ENCODE assay signal across 9 mouse cellular contexts in the genomic region with DNA sequence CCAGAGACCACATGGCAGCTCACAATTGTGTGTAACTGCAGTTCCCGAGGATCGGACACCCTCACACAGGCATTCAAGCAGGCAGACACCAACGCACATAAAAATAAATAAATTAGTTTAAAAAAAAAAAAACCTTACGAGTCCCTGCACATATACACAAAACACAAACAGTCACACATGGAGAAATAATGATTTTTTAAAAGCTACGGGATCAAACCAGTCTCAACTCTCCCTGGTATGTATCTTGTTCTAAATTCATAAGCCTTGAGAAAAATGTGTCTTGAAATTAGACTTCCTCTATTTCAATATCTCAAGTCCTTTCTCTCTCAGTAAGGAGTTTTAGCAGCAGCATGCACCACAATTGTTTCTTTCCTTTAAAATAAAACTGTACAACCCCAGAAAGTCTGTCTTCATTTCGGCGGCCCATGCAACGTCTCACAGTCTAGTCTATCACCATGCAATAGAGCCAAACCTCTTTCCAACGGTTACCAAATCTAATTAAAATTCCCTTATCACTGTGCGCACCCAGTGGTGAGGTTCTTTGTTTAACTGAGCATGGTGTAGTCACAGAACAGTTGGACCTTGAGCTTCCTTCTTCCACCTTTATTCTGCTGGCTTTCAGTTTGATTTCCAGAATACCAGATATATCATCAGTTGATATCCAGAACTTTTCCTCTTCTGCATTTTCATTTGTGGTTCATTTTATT.
DNase-seq lines count a peak whose midpoint lies in the region; ATAC-seq and TF ChIP-seq lines count a peak whose summit lies in the region.
"Had no signal": no experiment of that assay in that cellular context is flagged by ENCODE, and none has a peak within 500 bp of the region (broad histone marks: within the 10 kb centered on the region; RNA-seq: fewer than 3 reads in every experiment).

No protein-coding gene starts in this region.

- TF ChIP-seq RAD21 in CH12.LX (IDR thresholded peaks at IDR 0.05; ENCODE audit: low read depth, low read length): no peak

- TF ChIP-seq POLR2A in CH12.LX (IDR thresholded peaks at IDR 0.05; ENCODE audit: low read depth, low read length): no peak
- no peak for TF ChIP-seq POLR2A in bone marrow macrophage, adult 2 months (IDR thresholded peaks at IDR 0.05; ENCODE audit: borderline replicate concordance, low read depth, low read length)

- no peak overlapping the region for H3K9ac ChIP-seq in CH12.LX (ENCODE audit: insufficient read depth, low read depth)
- H3K9ac ChIP-seq in hindbrain, embryonic 14.5 days: no peak overlapping the region

- peaks cover 0 to 7% of the 10 kb centered on the region in 2 experiments; a peak in 2 of 4 replicates for H3K4me1 ChIP-seq in CH12.LX (ENCODE audit: control insufficient read depth in 1 of 2, insufficient read depth in 2 of 2)
- H3K4me1 ChIP-seq in bone marrow macrophage, adult 2 months (ENCODE audit: control insufficient read depth, insufficient read depth, low read length): peaks cover 5% of the 10 kb centered on the region
- peaks cover 12% of the 10 kb centered on the region for H3K4me1 ChIP-seq in hindbrain, embryonic 14.5 days (replicated peaks; ENCODE audit: control insufficient read depth, insufficient read depth, low read length)

- no peak for DNase-seq in CH12.LX (ENCODE audit: extremely low read depth)
- DNase-seq in hindbrain, embryonic 14.5 days (ENCODE audit: low spot score): no peak
- no peak for DNase-seq in kidney, postnatal 25 days
- DNase-seq in adrenal gland, postnatal 36 days: no peak
- no peak for DNase-seq in embryo, embryonic 10.5 days (ENCODE audit: low spot score)
- DNase-seq: kidney, adult 9 months had no signal

- H3K27ac ChIP-seq in CH12.LX (ENCODE audit: insufficient read depth, low read depth) (no peak overlapping the region), macrophage (no peak overlapping the region)
- peak overlapping the region; percentile 5; the same call in 1 of the 2 replicates for H3K27ac ChIP-seq in bone marrow macrophage, adult 2 months (ENCODE audit: insufficient read depth, low read depth, low read length)
- no peak overlapping the region for H3K27ac ChIP-seq in hindbrain, embryonic 14.5 days

- H3K79me2 ChIP-seq in CH12.LX (replicated peaks; ENCODE audit: control insufficient read depth, extremely low read depth, insufficient read depth, poor library complexity, severe bottlenecking): no peaks in the 10 kb centered on the region
- no peaks in the 10 kb centered on the region for H3K79me2 ChIP-seq in macrophage (ENCODE audit: inconsistent target)

- 56% methylated on average over 10 of the region's 10 CpGs for WGBS in hindbrain, embryonic 14.5 days
- 29% methylated on average over 10 of the region's 10 CpGs for WGBS in macrophage (ENCODE audit: missing documents)

- H3K36me3 ChIP-seq in CH12.LX (replicated peaks in 1 of 2; ENCODE audit: control insufficient read depth in 1 of 2, insufficient read depth in 1 of 2, low read length in 1 of 2) (no peaks in the 10 kb centered on the region), macrophage (ENCODE audit: inconsistent target) (no peaks in the 10 kb centered on the region)
- no peaks in the 10 kb centered on the region for H3K36me3 ChIP-seq in hindbrain, embryonic 14.5 days (replicated peaks; ENCODE audit: control insufficient read depth, insufficient read depth)

- TF ChIP-seq EP300 in CH12.LX (IDR thresholded peaks at IDR 0.05; ENCODE audit: low read length): no peak

- peak; percentile 47; the same call in 1 of the 2 replicates for ATAC-seq in hindbrain, embryonic 14.5 days (ENCODE audit: low FRiP score)

- peak overlapping the region; percentile 69; the same call in 1 of the 2 replicates for H3K4me2 ChIP-seq in CH12.LX (ENCODE audit: insufficient read depth, low read depth, poor library complexity, severe bottlenecking)
- peak overlapping the region; percentile 27; the same call in 1 of the 2 replicates for H3K4me2 ChIP-seq in hindbrain, embryonic 14.5 days (replicated peaks)

- in situ Hi-C loops in CH12.LX (cut with MboI; ENCODE audit: low pct_ligation_motif_present, low pct_unique_long_range_greater_than_20kb, low sequenced_read_pairs): no loop called here

- no peaks in the 10 kb centered on the region for H3K27me3 ChIP-seq in CH12.LX (replicated peaks)
- no peaks in the 10 kb centered on the region for H3K27me3 ChIP-seq in hindbrain, embryonic 14.5 days (ENCODE audit: control insufficient read depth, insufficient read depth, low read length)

- dilution Hi-C loops in CH12.LX (cut with MboI; ENCODE audit: extremely low pct_ligation_motif_present, extremely low pct_unique_long_range_greater_than_20kb, low sequenced_read_pairs): no loop called here

- no peaks in the 10 kb centered on the region for H3K9me3 ChIP-seq in CH12.LX (replicated peaks; ENCODE audit: low read length)
- no peaks in the 10 kb centered on the region for H3K9me3 ChIP-seq in hindbrain, embryonic 14.5 days (ENCODE audit: control insufficient read depth, low read length)

- TF ChIP-seq CTCF in CH12.LX (conservative IDR thresholded peaks at IDR 0.05 in 1 of 2, IDR thresholded peaks at IDR 0.05 in 1 of 2; ENCODE audit: low read depth in 2 of 2, low read length in 2 of 2): no peak
- TF ChIP-seq CTCF in bone marrow macrophage, adult 2 months (IDR thresholded peaks at IDR 0.05; ENCODE audit: low read depth, low read length): no peak

- H3K4me3 ChIP-seq in CH12.LX (replicated peaks in 1 of 3; ENCODE audit: low read depth in 2 of 3, low read length in 2 of 3, poor library complexity in 1 of 3): no peak overlapping the region
- H3K4me3 ChIP-seq in bone marrow macrophage, adult 2 months (ENCODE audit: insufficient read depth, low read length): peak overlapping the region; percentile 6; the same call in 1 of the 2 replicates
- H3K4me3 ChIP-seq in hindbrain, embryonic 14.5 days (replicated peaks; ENCODE audit: low read length): no peak overlapping the region
- peak overlapping the region; percentile 7; the same call in 1 of the 2 replicates for H3K4me3 ChIP-seq in macrophage (ENCODE audit: inconsistent target)
- H3K4me3 ChIP-seq: myocyte had no signal

TF ChIP-seq in CH12.LX, 34 proteins besides CTCF, POLR2A, EP300 and RAD21:
- no peak for TF ChIP-seq MYC (IDR thresholded peaks at IDR 0.05; ENCODE audit: low read depth, low read length)
- no peak for TF ChIP-seq ZNF384 (IDR thresholded peaks at IDR 0.05; ENCODE audit: low read depth, low read length)
- TF ChIP-seq KAT2A (IDR thresholded peaks at IDR 0.05; ENCODE audit: insufficient replicate concordance, low read length): no peak
- no peak for TF ChIP-seq CHD1 (IDR thresholded peaks at IDR 0.05; ENCODE audit: low read depth, low read length)
- no peak for TF ChIP-seq BHLHE40 (IDR thresholded peaks at IDR 0.05; ENCODE audit: low read depth, low read length)
- no peak for TF ChIP-seq NRF1 (IDR thresholded peaks at IDR 0.05; ENCODE audit: low read depth, low read length)
- no peak for TF ChIP-seq ELF1 (IDR thresholded peaks at IDR 0.05; ENCODE audit: low read depth, low read length)
- no peak for TF ChIP-seq TBP (conservative IDR thresholded peaks at IDR 0.05; ENCODE audit: low read depth, low read length)
- TF ChIP-seq CHD2 (IDR thresholded peaks at IDR 0.05; ENCODE audit: low read length): no peak
- TF ChIP-seq ZC3H11A (IDR thresholded peaks at IDR 0.05; ENCODE audit: low read depth, low read length): no peak
- TF ChIP-seq MAFK (IDR thresholded peaks at IDR 0.05; ENCODE audit: insufficient replicate concordance, low read length): no peak
- no peak for TF ChIP-seq SMC3 (IDR thresholded peaks at IDR 0.05; ENCODE audit: low read depth, low read length)
- no peak for TF ChIP-seq E2F4 (IDR thresholded peaks at IDR 0.05; ENCODE audit: insufficient replicate concordance, low read depth, low read length)
- no peak for TF ChIP-seq MEF2A (IDR thresholded peaks at IDR 0.05; ENCODE audit: borderline replicate concordance, low read depth, low read length)
- TF ChIP-seq GABPA (IDR thresholded peaks at IDR 0.05; ENCODE audit: insufficient replicate concordance, low read depth, low read length): no peak
- no peak for TF ChIP-seq POLR2AphosphoS2 (IDR thresholded peaks at IDR 0.05; ENCODE audit: low read depth, low read length)
- no peak for TF ChIP-seq MXI1 (IDR thresholded peaks at IDR 0.05; ENCODE audit: low read depth, low read length)
- TF ChIP-seq PAX5 (IDR thresholded peaks at IDR 0.05; ENCODE audit: low read length): no peak

Comparison
In these comparisons a context has a peak if more than half of its experiments do, and no peak if none do; other contexts are left out.
1. H3K4me3 ChIP-seq: peak in bone marrow macrophage, adult 2 months (single experiment) and macrophage (single experiment); none in CH12.LX (0 of 3) and hindbrain, embryonic 14.5 days (single experiment).